Mouse (Mus musculus): Measurements from ENCODE around the gene Usp53.

DNA sequence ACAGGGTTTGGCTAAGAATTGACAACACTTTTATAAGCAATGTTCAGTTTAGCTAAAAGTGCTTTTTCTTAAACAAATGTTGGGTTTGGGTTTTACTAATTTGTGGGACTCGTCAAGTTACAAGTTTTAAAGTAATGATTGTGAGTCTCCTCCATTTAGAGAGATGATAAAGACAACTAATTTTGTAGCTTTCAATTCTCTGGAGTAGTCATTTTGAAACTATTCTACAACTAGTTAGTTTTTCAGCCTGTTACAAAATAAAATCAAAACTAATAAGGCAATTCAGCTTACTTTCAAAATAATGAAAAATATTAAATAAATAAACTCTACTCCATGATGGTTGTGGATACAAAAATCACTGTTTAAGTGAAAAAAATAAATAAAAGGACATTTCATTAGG, 51.8 kb downstream of the Usp53 start:
- no peak for TF ChIP-seq CTCF (IDR thresholded peaks at IDR 0.05; ENCODE audit: low read depth)
- no peak for TF ChIP-seq EP300 (optimal IDR thresholded peaks at IDR 0.05)

All from stomach, postnatal 0 days (tissue).